Mouse (Mus musculus) neural tube, embryonic 15.5 days (tissue): ENCODE results near the gene Tvp23b. TPM values are rescaled to one million over a fixed set of nuclear protein-coding genes. Genes with fewer than 3 reads are reported as not detected.

Experiments used
- ATAC-seq: fragments of 200-750 bp; cut with Nextera tagmentation; 2 replicates; pipeline ENCODE4 v1.8.0; 2017; ENCODE audit warnings: mild to moderate bottlenecking, moderate TSS enrichment, moderate library complexity; ENCODE audit not compliant: low FRiP score
- H3K27ac ChIP-seq: fragments of 300-500 bp; sonication (generic); replicated peaks from 2 replicates; pipeline ENCODE4 v1.5.1; 2015; ENCODE audit warnings: mild to moderate bottlenecking, inconsistent platforms
- H3K27me3 ChIP-seq: fragments of 300-500 bp; sonication (generic); replicated peaks from 2 replicates; pipeline ENCODE4 v1.6.1; 2015; ENCODE audit warnings: inconsistent platforms
- H3K36me3 ChIP-seq: fragments of 300-500 bp; sonication (generic); 2 replicates; pipeline ENCODE4 v1.6.1; 2015; ENCODE audit warnings: inconsistent platforms
- H3K4me1 ChIP-seq: fragments of 300-500 bp; sonication (generic); 2 replicates; pipeline ENCODE4 v1.6.1; 2015; ENCODE audit warnings: inconsistent platforms
- H3K4me2 ChIP-seq: fragments of 300-500 bp; sonication (generic); 2 replicates; pipeline ENCODE4 v1.6.1; 2015; ENCODE audit warnings: inconsistent platforms, mild to moderate bottlenecking, moderate library complexity
- H3K4me3 ChIP-seq: fragments of 300-500 bp; sonication (generic); replicated peaks from 2 replicates; pipeline ENCODE4 v1.5.1; 2015; ENCODE audit warnings: mild to moderate bottlenecking, inconsistent platforms
- H3K9ac ChIP-seq: fragments of 300-500 bp; sonication (generic); replicated peaks from 2 replicates; pipeline ENCODE4 v1.6.1; 2015; ENCODE audit warnings: mild to moderate bottlenecking, inconsistent platforms
- H3K9me3 ChIP-seq: fragments of 300-500 bp; sonication (generic); replicated peaks from 2 replicates; pipeline ENCODE4 v1.6.1; 2016; ENCODE audit warnings: inconsistent platforms
- WGBS: fragments of 180-500 bp; shearing (Covaris S2); methylation state at CpG from one replicate; pipeline ENCODE4 v1.1.7; 2015; ENCODE audit warnings: mixed read lengths; 5-methylcytosine and 5-hydroxymethylcytosine counted together
- polyA plus RNA-seq: library from polyadenylated mRNA; unstranded; fragments of >200 nt; fragmentation: Nextera tagmentation; extraction: Ambion mirVana; gene quantifications from 2 replicates; pipeline ENCODE4 v1.2.1, GENCODE M21; 2015

The Tvp23b gene
- polyA plus RNA-seq, 1 experiment from 2014 or later: 55.4 TPM

DNA sequence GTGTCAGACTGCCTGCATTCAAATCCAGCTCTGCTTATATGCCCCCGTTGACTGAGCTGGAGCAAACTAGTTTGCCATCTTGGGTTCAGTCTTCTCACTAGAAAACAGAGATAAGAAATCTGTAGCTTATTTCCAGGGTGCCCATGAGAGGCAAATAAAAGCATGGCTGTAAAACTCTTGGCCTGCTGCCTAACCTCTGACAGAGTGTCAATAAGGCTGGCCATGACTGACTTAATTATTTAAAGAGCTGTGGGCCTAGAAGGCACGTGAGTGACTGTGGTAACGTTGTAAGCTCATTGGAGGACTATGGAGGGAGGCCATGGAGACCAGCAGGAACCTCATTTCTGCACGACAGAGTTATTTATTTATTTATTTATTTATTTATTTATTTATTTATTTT lies 66.3 kb downstream of the Tvp23b start:
- Histone ChIP-seq H3K4me2 (no peak overlapping the region), H3K9ac (no peak overlapping the region), H3K9me3 (no peaks in the 10 kb centered on the region), H3K4me3 (no peak overlapping the region), H3K27ac (no peak overlapping the region), H3K27me3 (no peaks in the 10 kb centered on the region), H3K36me3 (no peaks in the 10 kb centered on the region), H3K4me1 (no peaks in the 10 kb centered on the region)
- 59% methylated on average over 4 of the region's 4 CpGs for WGBS
- no peak for ATAC-seq

DNA sequence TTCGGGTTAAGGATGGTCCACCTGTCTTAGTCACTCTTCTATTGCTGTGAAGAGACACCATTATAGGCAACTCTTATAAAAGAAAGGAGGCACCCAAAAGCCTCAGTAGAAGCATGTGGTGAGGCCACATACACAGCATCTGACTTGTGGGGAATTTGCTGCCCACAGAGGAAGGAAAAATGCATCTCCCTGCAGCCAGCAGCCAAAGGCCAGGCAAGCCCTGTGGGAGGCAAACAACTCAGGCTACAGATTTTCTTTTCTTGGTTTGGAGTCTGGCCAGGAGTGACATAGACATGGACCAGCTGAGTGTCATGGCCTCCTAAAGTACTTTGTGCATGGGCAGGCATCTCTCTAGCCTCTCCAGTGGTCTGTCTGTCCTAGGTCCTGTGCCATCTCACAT lies 70.3 kb downstream of the Tvp23b start:
- Histone ChIP-seq H3K4me3 (no peak overlapping the region), H3K9ac (no peak overlapping the region), H3K4me1 (no peaks in the 10 kb centered on the region), H3K27ac (no peak overlapping the region), H3K36me3 (no peaks in the 10 kb centered on the region), H3K27me3 (no peaks in the 10 kb centered on the region), H3K9me3 (no peaks in the 10 kb centered on the region), H3K4me2 (no peak overlapping the region)
- WGBS: 94% methylated on average over 1 of the region's 1 CpGs
- ATAC-seq: no peak

- no peak for ATAC-seq
- 72% methylated on average over 3 of the region's 3 CpGs for whole genome bisulfite sequencing
- H3K9ac ChIP-seq: no peak within 1 kb of the TSS
Observed at GRCm38 (mm10) chr11:62951012-62951411, 71.8 kb downstream of the Tvp23b start, which contains the start of gene Cdrt4. Gene Cdrt4, plus strand, starts transcription at chr11:62951193.

DNA sequence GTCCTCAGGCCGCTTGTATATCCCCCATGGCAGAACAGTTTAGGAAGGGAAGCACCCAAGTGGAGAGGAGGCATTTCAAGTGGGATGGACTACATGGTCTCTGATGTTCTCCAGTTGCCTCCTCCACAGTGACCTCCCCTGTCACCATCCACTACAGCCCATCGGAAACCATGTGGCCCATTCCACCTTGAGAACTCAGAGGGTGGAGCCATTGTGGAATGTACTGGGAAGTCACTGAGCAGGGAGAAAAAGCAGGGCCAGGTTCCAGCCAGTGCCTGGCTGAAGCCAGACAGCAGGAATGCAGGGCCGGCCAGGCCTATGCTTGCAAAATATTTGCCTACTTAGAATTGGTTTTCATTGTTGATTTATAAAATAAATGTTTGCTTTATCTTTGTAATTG lies 75.5 kb downstream of the Tvp23b start:
- H3K27me3 ChIP-seq: no peaks in the 10 kb centered on the region
- H3K9ac ChIP-seq: no peak overlapping the region
- no peaks in the 10 kb centered on the region for H3K36me3 ChIP-seq
- 97% methylated on average over 3 of the region's 3 CpGs for WGBS
- ATAC-seq: no peak
- no peak overlapping the region for H3K4me3 ChIP-seq
- no peak overlapping the region for H3K27ac ChIP-seq
- no peak overlapping the region for H3K4me2 ChIP-seq
- no peaks in the 10 kb centered on the region for H3K9me3 ChIP-seq
- H3K4me1 ChIP-seq: no peaks in the 10 kb centered on the region

More at GRCm38 (mm10) chr11:62951012-62951411, 71.8 kb downstream of the Tvp23b start, which contains the start of gene Cdrt4:
- no peak within 1 kb of the TSS for H3K27ac ChIP-seq
- H3K4me1 ChIP-seq: no peaks in the 10 kb centered on the region
- no peak within 1 kb of the TSS for H3K4me3 ChIP-seq
- no peaks in the 10 kb centered on the region for H3K36me3 ChIP-seq
- H3K27me3 ChIP-seq: no peaks in the 10 kb centered on the region
- H3K4me2 ChIP-seq: no peak within 1 kb of the TSS
- H3K9me3 ChIP-seq: no peaks in the 10 kb centered on the region

DNA sequence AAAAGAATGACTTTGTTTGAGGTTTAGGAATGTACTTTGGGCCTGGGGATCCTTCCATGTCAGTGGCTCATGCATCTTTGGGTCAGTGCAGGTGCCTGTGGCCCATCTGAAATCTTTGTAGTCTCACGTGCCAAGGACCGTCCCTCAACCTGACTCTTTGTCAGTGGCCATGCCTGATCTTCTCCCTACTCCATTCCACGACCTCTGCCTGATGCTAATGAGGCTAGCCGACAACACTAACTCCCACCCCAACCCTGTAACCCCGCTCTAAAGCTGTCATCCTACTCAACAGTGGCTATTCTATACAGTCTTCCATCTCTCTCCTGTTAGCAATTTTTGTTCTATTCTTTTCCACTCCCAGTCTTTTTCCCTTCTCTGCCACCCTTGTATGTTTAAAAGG lies 75.9 kb downstream of the Tvp23b start:
- H3K36me3 ChIP-seq: no peaks in the 10 kb centered on the region
- no peaks in the 10 kb centered on the region for H3K4me1 ChIP-seq
- no peaks in the 10 kb centered on the region for H3K27me3 ChIP-seq
- H3K9me3 ChIP-seq: no peaks in the 10 kb centered on the region
- no peak overlapping the region for H3K4me3 ChIP-seq
- no peak overlapping the region for H3K9ac ChIP-seq
- no peak for ATAC-seq
- 64% methylated on average over 5 of the region's 5 CpGs for WGBS
- no peak overlapping the region for H3K27ac ChIP-seq
- H3K4me2 ChIP-seq: no peak overlapping the region

- Histone ChIP-seq H3K27ac (no peak overlapping the region), H3K4me3 (no peak overlapping the region), H3K4me1 (no peaks in the 10 kb centered on the region), H3K9ac (no peak overlapping the region), H3K4me2 (no peak overlapping the region), H3K9me3 (no peaks in the 10 kb centered on the region), H3K27me3 (no peaks in the 10 kb centered on the region), H3K36me3 (no peaks in the 10 kb centered on the region)
- 37% methylated on average over 6 of the region's 6 CpGs for WGBS
- ATAC-seq: no peak
Observed at GRCm38 (mm10) chr11:62955776-62956175, 76.5 kb downstream of the Tvp23b start.

GRCm38 (mm10) chr11:62957626-62958180 lies 78.4 kb downstream of the Tvp23b start:
- no peak overlapping the region for H3K27ac ChIP-seq
- 92% methylated on average over 8 of the region's 8 CpGs for WGBS
- H3K9me3 ChIP-seq: no peaks in the 10 kb centered on the region
- no peaks in the 10 kb centered on the region for H3K36me3 ChIP-seq
- no peak overlapping the region for H3K4me2 ChIP-seq
- no peak overlapping the region for H3K4me3 ChIP-seq
- H3K4me1 ChIP-seq: no peaks in the 10 kb centered on the region
- H3K27me3 ChIP-seq: no peaks in the 10 kb centered on the region
- ATAC-seq: no peak
- H3K9ac ChIP-seq: no peak overlapping the region

GRCm38 (mm10) chr11:62963292-62963691 lies 84.0 kb downstream of the Tvp23b start:
- 83% methylated on average over 4 of the region's 4 CpGs for WGBS
- ATAC-seq: no peak
- H3K9ac ChIP-seq: no peak overlapping the region

DNA sequence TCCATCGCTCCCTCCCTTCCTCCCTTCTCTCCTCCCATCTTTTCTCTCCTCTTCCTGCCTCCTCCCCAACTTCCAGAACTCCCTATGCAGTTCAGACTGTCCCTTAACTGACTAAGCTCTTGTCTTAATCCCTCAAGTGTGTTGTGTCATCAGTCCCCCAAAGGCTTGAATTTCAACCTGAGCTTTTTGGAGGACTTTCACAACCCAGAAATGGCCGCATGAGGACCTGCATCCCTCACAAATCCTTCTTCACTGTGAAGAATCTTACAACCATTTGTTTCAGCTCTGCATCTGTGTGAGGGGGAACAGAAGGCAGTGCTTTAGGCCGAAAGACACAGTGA lies 87.1 kb downstream of the Tvp23b start:
- WGBS: 50% methylated on average over 3 of the region's 3 CpGs
- no peak for ATAC-seq
- H3K4me3 ChIP-seq: no peak overlapping the region

More at GRCm38 (mm10) chr11:62963292-62963691, 84.0 kb downstream of the Tvp23b start:
- no peaks in the 10 kb centered on the region for H3K27me3 ChIP-seq
- H3K4me2 ChIP-seq: no peak overlapping the region
- no peaks in the 10 kb centered on the region for H3K36me3 ChIP-seq
- H3K27ac ChIP-seq: no peak overlapping the region
- peaks cover 22% of the 10 kb centered on the region for H3K4me1 ChIP-seq
- H3K4me3 ChIP-seq: no peak overlapping the region
- H3K9me3 ChIP-seq: no peaks in the 10 kb centered on the region

More for the DNA sequence above, 87.1 kb downstream of the Tvp23b start:
- H3K4me1 ChIP-seq: peaks cover 22% of the 10 kb centered on the region
- H3K4me2 ChIP-seq: peak overlapping the region; percentile 50
- H3K27ac ChIP-seq: peak overlapping the region; percentile 81
- no peaks in the 10 kb centered on the region for H3K9me3 ChIP-seq
- no peaks in the 10 kb centered on the region for H3K27me3 ChIP-seq
- no peak overlapping the region for H3K9ac ChIP-seq
- no peaks in the 10 kb centered on the region for H3K36me3 ChIP-seq

Other genes starting within 250 kb of the Tvp23b start
- gene Lrrc75a, start 230.9 kb upstream of the Tvp23b start, polyA plus RNA-seq: 8.2 and 8.5 TPM in 2 replicates
- 23.2 and 30.8 TPM in 2 replicates for gene Mmgt2, start 230.8 kb upstream of the Tvp23b start, polyA plus RNA-seq
- 16.5 and 18.0 TPM in 2 replicates for gene Zfp287, start 147.6 kb upstream of the Tvp23b start, polyA plus RNA-seq
- not detected in 2 replicates for gene Gm10428, start 126.4 kb upstream of the Tvp23b start, polyA plus RNA-seq
- 25.0 and 25.3 TPM in 2 replicates for gene Zfp286, start 90.0 kb upstream of the Tvp23b start, polyA plus RNA-seq
- 9.5 and 11.9 TPM in 2 replicates for gene Trim16, start 59.2 kb upstream of the Tvp23b start, polyA plus RNA-seq
- 0.19 and 0.55 TPM in 2 replicates for gene Fbxw10, start 32.4 kb upstream of the Tvp23b start, polyA plus RNA-seq
- not detected in 2 replicates for gene Cdrt4, start 71.7 kb downstream of the Tvp23b start, polyA plus RNA-seq
- gene Tekt3, start 182.2 kb downstream of the Tvp23b start, polyA plus RNA-seq: not detected in 2 replicates
- 43.7 and 54.5 TPM in 2 replicates for gene Pmp22, start 249.5 kb downstream of the Tvp23b start, polyA plus RNA-seq